Mouse (Mus musculus): ENCODE results near the gene Kdm4a. TPM values are rescaled to one million over a fixed set of nuclear protein-coding genes. Genes with fewer than 3 reads are reported as not detected.

Kdm4a gene
- polyA plus RNA-seq, 1 experiment from 2014 or later, result 47.3 TPM

GRCm38 (mm10) chr4:118105256-118106053 is 74.4 kb downstream of the Kdm4a start:
- H3K27me3 ChIP-seq, result no peaks in the 10 kb centered on the region
- 0 out of 2 replicates have a peak, but pooled peaks cover 14% of the 10 kb centered on the region for H3K36me3 ChIP-seq
- 93% methylated on average over 3 of the region's 3 CpGs for WGBS
- ATAC-seq (ENCODE audit: low read depth), result no peak
- 0 out of 2 replicates have a peak, but pooled peaks cover 3% of the 10 kb centered on the region for H3K9me3 ChIP-seq
- peaks cover 10% of the 10 kb centered on the region for H3K4me1 ChIP-seq (replicated peaks)
- H3K9ac ChIP-seq, result no peak overlapping the region
- H3K4me3 ChIP-seq, result no peak overlapping the region
- H3K27ac ChIP-seq (replicated peaks), result no peak overlapping the region
- H3K4me2 ChIP-seq, result no peak overlapping the region

- Histone ChIP-seq H3K9me3 (0 out of 2 replicates have a peak, but pooled peaks cover 3% of the 10 kb centered on the region), H3K4me2 (no peak overlapping the region), H3K36me3 (0 out of 2 replicates have a peak, but pooled peaks cover 18% of the 10 kb centered on the region), H3K9ac (no peak overlapping the region), H3K27me3 (no peaks in the 10 kb centered on the region), H3K4me1 (replicated peaks) (no peaks in the 10 kb centered on the region), H3K4me3 (no peak overlapping the region), H3K27ac (replicated peaks) (no peak overlapping the region)
- ATAC-seq (ENCODE audit: low read depth), result no peak
- 87% methylated on average over 8 of the region's 8 CpGs for WGBS
Observed at GRCm38 (mm10) chr4:118103280-118103830, 76.5 kb downstream of the Kdm4a start.

- H3K4me2 ChIP-seq, result no peak overlapping the region
- 94% methylated on average over 6 of the region's 6 CpGs for WGBS
- no peaks in the 10 kb centered on the region for H3K27me3 ChIP-seq
- H3K9ac ChIP-seq, result no peak overlapping the region
- H3K4me3 ChIP-seq, result no peak overlapping the region
- ATAC-seq (ENCODE audit: low read depth), result no peak
- H3K4me1 ChIP-seq (replicated peaks), result 0 out of 2 replicates have a peak, but pooled peaks cover 5% of the 10 kb centered on the region
- H3K36me3 ChIP-seq, result 0 out of 2 replicates have a peak, but pooled peaks cover 5% of the 10 kb centered on the region
- no peaks in the 10 kb centered on the region for H3K9me3 ChIP-seq
- no peak overlapping the region for H3K27ac ChIP-seq (replicated peaks)
Observed at GRCm38 (mm10) chr4:118101497-118101896, 78.3 kb downstream of the Kdm4a start.

GRCm38 (mm10) chr4:118099637-118100364 is 80.0 kb downstream of the Kdm4a start:
- H3K9me3 ChIP-seq, result no peaks in the 10 kb centered on the region
- 0 out of 2 replicates have a peak, but pooled peaks cover 5% of the 10 kb centered on the region for H3K4me1 ChIP-seq (replicated peaks)
- no peaks in the 10 kb centered on the region for H3K27me3 ChIP-seq
- no peak overlapping the region for H3K4me2 ChIP-seq
- H3K27ac ChIP-seq (replicated peaks), result no peak overlapping the region
- no peak overlapping the region for H3K9ac ChIP-seq
- H3K4me3 ChIP-seq, result no peak overlapping the region
- 90% methylated on average over 8 of the region's 8 CpGs for WGBS
- H3K36me3 ChIP-seq, result 0 out of 2 replicates have a peak, but pooled peaks cover 4% of the 10 kb centered on the region
- ATAC-seq (ENCODE audit: low read depth), result no peak

GRCm38 (mm10) chr4:118098571-118098970 is 81.3 kb downstream of the Kdm4a start:
- Histone ChIP-seq H3K4me1 (replicated peaks) (0 out of 2 replicates have a peak, but pooled peaks cover 5% of the 10 kb centered on the region), H3K27ac (replicated peaks) (no peak overlapping the region), H3K9ac (no peak overlapping the region), H3K4me3 (no peak overlapping the region), H3K36me3 (0 out of 2 replicates have a peak, but pooled peaks cover 4% of the 10 kb centered on the region), H3K27me3 (no peaks in the 10 kb centered on the region), H3K9me3 (no peaks in the 10 kb centered on the region), H3K4me2 (no peak overlapping the region)
- no peak for ATAC-seq (ENCODE audit: low read depth)
- WGBS, result 95% methylated on average over 6 of the region's 6 CpGs

- H3K36me3 ChIP-seq, result 0 out of 2 replicates have a peak, but pooled peaks cover 4% of the 10 kb centered on the region
- 0 out of 2 replicates have a peak, but pooled peaks cover 5% of the 10 kb centered on the region for H3K4me1 ChIP-seq (replicated peaks)
- H3K4me2 ChIP-seq, result no peak overlapping the region
- no peak overlapping the region for H3K4me3 ChIP-seq
- no peak overlapping the region for H3K9ac ChIP-seq
- ATAC-seq (ENCODE audit: low read depth), result no peak
- H3K27ac ChIP-seq (replicated peaks), result no peak overlapping the region
- no peaks in the 10 kb centered on the region for H3K9me3 ChIP-seq
- WGBS, result 81% methylated on average over 6 of the region's 6 CpGs
- H3K27me3 ChIP-seq, result no peaks in the 10 kb centered on the region
Observed at GRCm38 (mm10) chr4:118096069-118096468, 83.8 kb downstream of the Kdm4a start.

GRCm38 (mm10) chr4:118092784-118093457 is 86.9 kb downstream of the Kdm4a start:
- Histone ChIP-seq H3K4me2 (no peak overlapping the region), H3K9me3 (no peaks in the 10 kb centered on the region), H3K4me3 (no peak overlapping the region), H3K36me3 (no peaks in the 10 kb centered on the region), H3K4me1 (replicated peaks) (peaks cover 16% of the 10 kb centered on the region; the same call in 1 of the 2 replicates), H3K27ac (replicated peaks) (no peak overlapping the region), H3K9ac (no peak overlapping the region), H3K27me3 (no peaks in the 10 kb centered on the region)
- ATAC-seq (ENCODE audit: low read depth), result no peak
- WGBS, result 91% methylated on average over 11 of the region's 11 CpGs

GRCm38 (mm10) chr4:118090449-118090848 is 89.4 kb downstream of the Kdm4a start:
- no peak overlapping the region for H3K9ac ChIP-seq
- H3K4me1 ChIP-seq (replicated peaks), result peaks cover 14% of the 10 kb centered on the region; the same call in 1 of the 2 replicates
- no peaks in the 10 kb centered on the region for H3K36me3 ChIP-seq
- no peak for ATAC-seq (ENCODE audit: low read depth)
- WGBS, result 91% methylated on average over 11 of the region's 11 CpGs
- H3K9me3 ChIP-seq, result no peaks in the 10 kb centered on the region
- no peak overlapping the region for H3K27ac ChIP-seq (replicated peaks)
- no peak overlapping the region for H3K4me3 ChIP-seq
- no peak overlapping the region for H3K4me2 ChIP-seq
- no peaks in the 10 kb centered on the region for H3K27me3 ChIP-seq

GRCm38 (mm10) chr4:118089939-118090338 is 89.9 kb downstream of the Kdm4a start:
- Histone ChIP-seq H3K4me3 (no peak overlapping the region), H3K36me3 (no peaks in the 10 kb centered on the region), H3K9ac (no peak overlapping the region), H3K4me1 (replicated peaks) (peaks cover 14% of the 10 kb centered on the region; the same call in 1 of the 2 replicates), H3K27ac (replicated peaks) (no peak overlapping the region), H3K9me3 (no peaks in the 10 kb centered on the region), H3K27me3 (no peaks in the 10 kb centered on the region), H3K4me2 (no peak overlapping the region)
- 63% methylated on average over 9 of the region's 9 CpGs for WGBS
- ATAC-seq (ENCODE audit: low read depth), result no peak

GRCm38 (mm10) chr4:118088771-118089170 is 91.1 kb downstream of the Kdm4a start:
- H3K27me3 ChIP-seq, result no peaks in the 10 kb centered on the region
- WGBS, result 87% methylated on average over 2 of the region's 2 CpGs
- no peaks in the 10 kb centered on the region for H3K36me3 ChIP-seq
- no peak overlapping the region for H3K27ac ChIP-seq (replicated peaks)
- H3K4me3 ChIP-seq, result no peak overlapping the region
- H3K9ac ChIP-seq, result no peak overlapping the region
- H3K4me1 ChIP-seq (replicated peaks), result peaks cover 14% of the 10 kb centered on the region; the same call in 1 of the 2 replicates
- H3K4me2 ChIP-seq, result no peak overlapping the region
- ATAC-seq (ENCODE audit: low read depth), result no peak
- H3K9me3 ChIP-seq, result no peaks in the 10 kb centered on the region
